Mouse (Mus musculus) lung, embryonic 15.5 days (tissue): ENCODE data around the gene B3glct. TPM values are rescaled to one million over a fixed set of nuclear protein-coding genes. Genes with fewer than 3 reads are reported as not detected.

Source experiments
- ATAC-seq: fragments of 200-750 bp; cut with Nextera tagmentation; 2 replicates; pipeline ENCODE4 v1.8.0; 2017; ENCODE audit warnings: moderate number of reproducible peaks, borderline replicate concordance; ENCODE audit not compliant: low FRiP score, low TSS enrichment; ENCODE audit errors: extremely low read depth
- H3K27ac ChIP-seq: fragments of 300-500 bp; sonication (generic); 2 replicates; pipeline ENCODE4 v1.5.1; 2015; ENCODE audit warnings: moderate library complexity, mild to moderate bottlenecking, inconsistent platforms
- H3K27me3 ChIP-seq: fragments of 300-500 bp; sonication (generic); 2 replicates; pipeline ENCODE4 v1.6.1; 2015; ENCODE audit warnings: inconsistent platforms
- H3K36me3 ChIP-seq: fragments of 300-500 bp; sonication (generic); 2 replicates; pipeline ENCODE4 v1.6.1; 2015; ENCODE audit warnings: inconsistent platforms
- H3K4me1 ChIP-seq: fragments of 300-500 bp; sonication (generic); 2 replicates; pipeline ENCODE4 v1.6.1; 2015; ENCODE audit warnings: inconsistent platforms
- H3K4me2 ChIP-seq: fragments of 300-500 bp; sonication (generic); 2 replicates; pipeline ENCODE4 v1.6.1; 2015; ENCODE audit warnings: inconsistent platforms, mild to moderate bottlenecking, moderate library complexity
- H3K4me3 ChIP-seq: fragments of 300-500 bp; sonication (generic); 2 replicates; pipeline ENCODE4 v1.5.1; 2015; ENCODE audit warnings: mild to moderate bottlenecking, inconsistent platforms
- H3K9ac ChIP-seq: fragments of 300-500 bp; sonication (generic); 2 replicates; pipeline ENCODE4 v1.6.1; 2015; ENCODE audit warnings: inconsistent platforms
- H3K9me3 ChIP-seq: fragments of 300-500 bp; sonication (generic); 2 replicates; pipeline ENCODE4 v1.6.1; 2016; ENCODE audit warnings: inconsistent platforms
- WGBS: fragments of 180-500 bp; shearing (Covaris S2); methylation state at CpG from one replicate; pipeline ENCODE4 v1.1.7; 2015; 5-methylcytosine and 5-hydroxymethylcytosine counted together
- polyA plus RNA-seq: library from polyadenylated mRNA; unstranded; fragments of >200 nt; fragmentation: Nextera tagmentation; extraction: Ambion mirVana; gene quantifications from 2 replicates; pipeline ENCODE4 v1.2.1, GENCODE M21; 2015

The B3glct gene
- polyA plus RNA-seq, 1 experiment from 2014 or later, result 16.2 TPM

DNA sequence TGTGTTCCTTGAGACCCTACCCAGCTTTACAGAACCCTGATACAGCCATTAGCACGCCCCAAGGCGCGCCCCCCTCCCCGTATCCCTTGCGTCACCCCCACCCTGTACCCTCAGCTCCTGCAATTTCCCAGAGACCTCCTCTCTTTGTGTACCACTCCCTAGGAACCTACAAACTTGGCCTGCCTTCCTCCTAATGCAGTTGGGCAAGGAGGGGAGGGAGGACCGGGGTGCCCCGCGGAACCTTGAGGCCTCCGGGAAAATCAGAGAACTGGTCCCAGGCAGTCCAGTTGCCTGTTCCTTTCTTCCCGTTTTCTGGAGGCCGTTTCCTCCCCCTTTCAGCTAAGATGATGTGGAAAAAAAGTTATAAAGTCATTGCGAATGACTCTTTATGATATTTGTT is 1.3 kb downstream of the B3glct start:
- Histone ChIP-seq H3K27me3 (no peaks in the 10 kb centered on the region), H3K27ac (no peak overlapping the region), H3K4me2 (peak overlapping the region; percentile 99), H3K36me3 (no peaks in the 10 kb centered on the region), H3K4me3 (peak overlapping the region; percentile 85), H3K9me3 (no peaks in the 10 kb centered on the region), H3K4me1 (peaks cover 12% of the 10 kb centered on the region), H3K9ac (peak overlapping the region; percentile 89; the same call in 1 of the 2 replicates)
- ATAC-seq, result no peak
- 9% methylated on average over 12 of the region's 12 CpGs for WGBS

DNA sequence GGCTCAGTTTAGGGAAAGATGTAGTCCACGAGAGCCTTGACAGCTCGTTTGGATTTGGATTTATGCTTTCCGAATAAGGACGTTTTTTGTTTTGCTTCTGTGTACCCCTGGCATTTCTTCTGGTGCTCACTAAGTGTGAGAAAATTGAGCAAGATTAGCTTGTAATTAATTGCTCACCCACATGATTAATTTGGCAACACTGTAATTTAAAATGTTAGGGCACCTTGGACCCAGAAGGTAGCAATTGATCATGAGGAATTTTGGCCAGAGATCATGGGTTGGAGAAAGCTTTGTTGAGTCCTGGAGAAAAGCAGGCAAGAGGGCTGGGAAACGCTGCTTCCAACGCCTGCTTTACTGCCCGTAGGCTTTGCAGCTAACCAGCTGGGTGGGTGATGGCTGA is 1.9 kb downstream of the B3glct start:
- Histone ChIP-seq H3K36me3 (no peaks in the 10 kb centered on the region), H3K4me2 (peak overlapping the region; percentile 99; the same call in 1 of the 2 replicates)
- 50% methylated on average over 7 of the region's 7 CpGs for WGBS

DNA sequence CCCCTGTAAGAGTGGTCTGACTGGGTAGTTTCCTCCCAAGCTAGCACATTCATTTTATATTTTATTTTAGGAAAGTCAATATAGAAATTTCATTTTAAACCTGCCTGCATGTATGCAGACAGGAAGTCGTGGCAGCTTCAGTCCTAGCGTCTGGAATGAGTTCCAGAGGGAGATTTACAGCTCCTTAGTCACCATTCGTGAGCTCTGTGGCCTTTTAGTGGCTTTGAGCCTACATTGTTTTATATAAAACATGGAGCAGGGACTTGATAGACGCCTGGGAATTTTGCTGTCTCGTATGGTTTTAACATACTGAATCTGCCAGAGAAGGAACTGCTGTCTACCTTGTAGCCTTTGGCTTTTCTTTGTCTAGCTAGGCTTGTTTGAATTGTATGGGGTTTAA is 2.9 kb downstream of the B3glct start:
- 63% methylated on average over 5 of the region's 5 CpGs for WGBS
- Histone ChIP-seq H3K9ac (no peak overlapping the region), H3K4me2 (no peak overlapping the region), H3K27ac (no peak overlapping the region), H3K36me3 (no peaks in the 10 kb centered on the region), H3K4me1 (peaks cover 12% of the 10 kb centered on the region), H3K4me3 (no peak overlapping the region), H3K9me3 (no peaks in the 10 kb centered on the region), H3K27me3 (no peaks in the 10 kb centered on the region)
- no peak for ATAC-seq

More for the DNA sequence above, 1.9 kb downstream of the B3glct start:
- H3K9ac ChIP-seq, result no peak overlapping the region
- H3K27me3 ChIP-seq, result no peaks in the 10 kb centered on the region
- no peak overlapping the region for H3K4me3 ChIP-seq
- ATAC-seq, result no peak
- no peaks in the 10 kb centered on the region for H3K9me3 ChIP-seq
- no peak overlapping the region for H3K27ac ChIP-seq
- peaks cover 12% of the 10 kb centered on the region for H3K4me1 ChIP-seq

DNA sequence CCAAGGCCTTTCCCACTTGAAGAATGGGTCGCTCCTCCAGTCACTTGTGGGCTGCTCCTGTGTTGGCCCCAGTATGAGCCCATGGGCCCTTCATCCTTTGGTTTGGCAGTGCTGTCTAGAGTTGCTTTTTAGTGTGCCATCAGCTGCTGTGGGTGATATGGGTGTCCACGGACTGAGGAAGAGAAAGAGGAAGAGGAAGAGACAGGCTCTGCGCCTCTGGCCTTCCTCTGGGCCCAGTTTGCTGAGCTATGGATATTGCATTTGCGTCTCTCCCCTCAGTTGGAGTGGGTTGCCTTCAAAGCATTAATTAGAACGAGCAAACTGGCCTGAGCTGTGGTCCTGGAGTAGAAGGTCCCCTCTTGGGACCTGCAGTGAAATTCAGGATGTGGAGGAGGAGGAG is 11.8 kb downstream of the B3glct start:
- H3K9ac ChIP-seq, result no peak overlapping the region
- H3K4me2 ChIP-seq, result no peak overlapping the region
- WGBS, result 67% methylated on average over 5 of the region's 5 CpGs
- H3K27ac ChIP-seq, result no peak overlapping the region
- no peak overlapping the region for H3K4me3 ChIP-seq
- ATAC-seq, result no peak
- no peaks in the 10 kb centered on the region for H3K9me3 ChIP-seq
- no peaks in the 10 kb centered on the region for H3K36me3 ChIP-seq
- H3K4me1 ChIP-seq, result no peaks in the 10 kb centered on the region
- H3K27me3 ChIP-seq, result no peaks in the 10 kb centered on the region

DNA sequence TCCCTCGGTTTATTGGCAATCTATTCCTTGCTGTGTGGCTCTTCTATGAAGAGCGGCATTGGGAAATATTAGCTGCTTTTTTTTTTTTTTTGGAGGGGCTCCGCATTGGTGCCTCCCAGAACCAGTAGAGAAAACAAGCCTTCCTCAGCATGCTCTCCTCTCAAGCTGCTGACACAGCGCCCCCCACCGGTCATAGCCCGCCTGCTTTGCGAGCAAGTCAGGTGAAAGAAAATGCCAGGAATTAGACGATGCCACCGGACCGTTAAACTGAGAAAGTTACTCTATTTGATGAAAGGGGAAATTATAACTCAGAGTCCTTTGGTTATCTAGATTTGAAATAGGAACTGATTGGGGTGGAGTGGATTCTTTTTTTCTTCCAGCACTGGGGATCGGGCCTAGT is 14.5 kb downstream of the B3glct start:
- Histone ChIP-seq H3K27ac (no peak overlapping the region), H3K36me3 (no peaks in the 10 kb centered on the region), H3K27me3 (no peaks in the 10 kb centered on the region), H3K9me3 (no peaks in the 10 kb centered on the region), H3K4me1 (no peaks in the 10 kb centered on the region), H3K4me3 (no peak overlapping the region), H3K4me2 (no peak overlapping the region), H3K9ac (no peak overlapping the region)
- WGBS, result 76% methylated on average over 11 of the region's 11 CpGs
- no peak for ATAC-seq

DNA sequence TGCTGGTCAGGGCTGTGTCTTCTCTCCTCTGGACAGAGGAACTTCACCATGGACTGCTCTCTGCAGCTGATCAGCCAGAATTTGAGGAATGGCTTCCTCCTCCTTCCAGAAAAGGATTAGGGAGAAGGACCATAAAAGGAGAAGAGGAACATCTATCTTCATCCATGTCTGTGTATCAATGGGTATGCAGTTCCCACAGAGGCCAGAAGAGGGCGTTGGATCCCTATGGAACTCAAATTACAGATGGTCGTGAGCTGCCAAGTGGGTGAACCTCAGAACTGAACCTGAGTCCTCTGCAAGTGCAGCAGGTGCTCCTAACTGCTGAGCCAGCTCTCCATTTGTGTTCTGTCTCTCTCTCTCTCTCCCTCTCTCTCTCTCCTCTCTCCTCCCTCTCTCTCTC is 15.2 kb downstream of the B3glct start:
- Histone ChIP-seq H3K36me3 (no peaks in the 10 kb centered on the region), H3K4me3 (no peak overlapping the region), H3K27ac (no peak overlapping the region), H3K4me2 (no peak overlapping the region), H3K9me3 (no peaks in the 10 kb centered on the region), H3K9ac (no peak overlapping the region), H3K27me3 (no peaks in the 10 kb centered on the region), H3K4me1 (no peaks in the 10 kb centered on the region)
- ATAC-seq, result no peak
- WGBS, result 68% methylated on average over 2 of the region's 2 CpGs

DNA sequence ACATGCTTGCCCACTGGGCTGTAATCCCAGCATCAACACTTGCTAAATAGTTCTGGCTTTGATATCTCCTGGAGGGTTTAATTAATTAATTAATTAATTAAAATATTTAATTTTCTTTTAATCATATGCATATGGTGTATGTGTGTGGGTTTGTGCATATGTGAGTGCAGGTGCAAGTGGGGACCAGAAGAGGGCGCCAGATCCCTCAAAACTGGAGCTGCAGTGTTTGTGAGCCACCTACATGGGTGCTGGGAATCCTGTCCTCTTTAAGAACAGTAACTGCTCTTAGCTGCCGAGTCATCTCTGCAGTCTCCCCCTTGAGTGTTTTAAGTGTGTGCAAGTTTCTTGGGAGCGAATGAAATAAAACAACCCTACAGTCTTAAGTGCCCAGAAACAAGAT is 15.9 kb downstream of the B3glct start:
- no peaks in the 10 kb centered on the region for H3K4me1 ChIP-seq
- ATAC-seq, result no peak
- no peak overlapping the region for H3K4me3 ChIP-seq
- WGBS, result 69% methylated on average over 3 of the region's 3 CpGs
- H3K27me3 ChIP-seq, result no peaks in the 10 kb centered on the region
- H3K4me2 ChIP-seq, result no peak overlapping the region
- H3K9me3 ChIP-seq, result no peaks in the 10 kb centered on the region
- no peak overlapping the region for H3K9ac ChIP-seq
- no peaks in the 10 kb centered on the region for H3K36me3 ChIP-seq
- H3K27ac ChIP-seq, result no peak overlapping the region

DNA sequence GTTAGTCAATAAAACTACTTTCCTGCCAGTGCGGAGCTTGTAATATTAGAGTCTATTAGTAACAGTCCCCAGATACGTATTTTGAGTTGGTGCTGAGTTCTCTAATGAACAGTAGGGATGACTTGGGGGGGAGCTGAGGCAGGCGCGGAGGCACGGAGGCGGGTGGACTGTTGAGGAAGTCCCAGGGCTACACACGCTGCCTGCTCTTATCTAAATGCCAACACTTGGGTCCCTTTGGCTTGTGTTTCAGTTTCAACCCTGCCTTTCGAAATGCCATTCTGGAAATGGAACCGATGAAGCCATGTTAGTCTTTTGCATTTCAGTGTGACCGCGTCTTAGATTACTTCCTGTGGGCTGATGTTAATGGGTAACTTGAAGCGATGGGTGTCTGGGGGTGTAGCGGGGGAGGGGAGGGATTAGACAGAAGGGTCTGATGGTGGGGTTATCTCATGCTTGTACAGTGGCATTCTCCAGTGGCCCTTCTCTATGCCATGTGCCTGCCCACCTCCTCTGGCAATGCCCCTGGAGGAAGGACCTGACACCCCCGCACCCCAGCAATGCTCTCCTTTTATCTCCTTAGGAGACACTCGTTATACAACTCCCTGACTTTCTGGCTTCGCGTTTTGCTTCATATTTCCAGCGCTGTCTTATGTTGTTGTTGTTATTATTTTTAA is 17.2 kb downstream of the B3glct start:
- Histone ChIP-seq H3K4me2 (no peak overlapping the region), H3K27me3 (no peaks in the 10 kb centered on the region), H3K4me1 (no peaks in the 10 kb centered on the region), H3K9ac (no peak overlapping the region), H3K9me3 (no peaks in the 10 kb centered on the region), H3K27ac (no peak overlapping the region), H3K4me3 (no peak overlapping the region), H3K36me3 (no peaks in the 10 kb centered on the region)
- no peak for ATAC-seq
- 81% methylated on average over 18 of the region's 18 CpGs for WGBS

DNA sequence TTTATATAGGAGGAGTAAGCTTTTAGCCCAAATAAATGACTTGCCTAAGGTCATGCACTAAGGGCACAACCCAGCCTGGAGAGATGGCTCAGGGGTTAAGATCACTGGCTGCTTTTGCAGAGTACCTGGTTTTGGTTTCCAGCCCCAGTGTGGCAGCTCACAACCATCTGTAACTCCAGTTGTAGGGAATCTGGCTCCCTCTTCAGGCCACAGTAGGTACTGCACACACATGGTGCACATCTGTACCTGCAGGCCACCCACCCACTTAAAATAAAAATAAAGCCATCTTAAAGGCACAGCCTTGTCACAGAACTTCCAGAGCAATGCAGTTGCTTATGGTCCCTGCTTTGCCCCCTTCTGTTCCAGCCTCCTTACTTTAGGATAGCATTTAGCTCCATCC is 24.7 kb downstream of the B3glct start:
- no peak for ATAC-seq
- no peak overlapping the region for H3K9ac ChIP-seq
- no peaks in the 10 kb centered on the region for H3K36me3 ChIP-seq
- no peak overlapping the region for H3K4me2 ChIP-seq
- no peaks in the 10 kb centered on the region for H3K4me1 ChIP-seq
- no peak overlapping the region for H3K4me3 ChIP-seq
- H3K9me3 ChIP-seq, result no peaks in the 10 kb centered on the region
- H3K27ac ChIP-seq, result no peak overlapping the region
- H3K27me3 ChIP-seq, result no peaks in the 10 kb centered on the region

DNA sequence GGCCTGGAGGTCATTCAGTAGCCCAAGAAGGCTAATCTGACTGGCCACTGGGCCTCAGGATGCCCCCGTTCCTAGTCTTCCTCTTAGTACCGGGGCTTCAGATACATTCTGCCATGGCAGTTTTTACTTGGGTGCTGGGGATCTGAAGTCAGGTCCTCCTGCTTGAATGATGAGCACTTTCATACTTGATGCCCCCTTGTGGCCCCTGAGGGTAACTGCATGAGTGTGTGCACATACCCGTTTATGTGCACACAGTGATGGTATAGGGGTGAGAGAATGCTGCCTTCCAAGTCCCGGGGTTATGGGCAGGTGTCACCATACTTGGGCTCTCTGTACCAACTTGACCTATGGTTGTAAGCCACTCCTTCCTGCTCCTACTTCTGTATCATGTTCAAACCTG is 33.5 kb downstream of the B3glct start:
- Histone ChIP-seq H3K9me3 (no peaks in the 10 kb centered on the region; the same call in 1 of the 2 replicates), H3K4me3 (no peak overlapping the region), H3K9ac (no peak overlapping the region), H3K27ac (no peak overlapping the region), H3K4me1 (no peaks in the 10 kb centered on the region), H3K36me3 (no peaks in the 10 kb centered on the region), H3K27me3 (no peaks in the 10 kb centered on the region), H3K4me2 (no peak overlapping the region)
- 91% methylated on average over 4 of the region's 4 CpGs for WGBS
- ATAC-seq, result no peak

DNA sequence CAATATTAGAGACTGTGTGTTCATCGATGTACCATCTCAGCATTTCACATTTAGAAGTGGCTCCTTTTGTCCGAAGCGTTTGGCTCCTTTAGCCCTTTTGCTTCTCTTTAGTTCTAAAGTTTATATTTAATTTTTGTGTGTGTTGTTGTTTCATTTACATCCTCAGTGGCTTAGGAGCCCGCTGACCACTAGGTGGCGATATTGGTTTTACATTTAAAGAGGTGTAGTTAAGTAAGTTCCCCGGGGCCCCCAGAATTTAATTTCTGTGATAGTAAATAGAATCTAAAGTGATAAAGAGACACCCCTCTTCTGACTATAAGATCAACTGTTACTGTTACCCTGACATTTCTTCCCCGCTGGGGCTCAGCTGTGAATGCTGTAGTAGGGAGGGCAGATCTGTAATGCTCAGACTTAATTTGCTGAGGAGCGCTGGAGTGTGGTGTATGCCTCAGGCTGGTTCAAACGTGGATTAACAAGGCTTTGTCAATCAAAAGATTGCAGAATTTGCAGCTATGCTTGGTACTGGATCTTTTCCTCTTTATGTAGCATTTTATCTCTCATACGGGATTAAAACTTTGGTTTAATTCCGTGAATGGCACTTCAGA is 35.2 kb downstream of the B3glct start:
- Histone ChIP-seq H3K36me3 (no peaks in the 10 kb centered on the region), H3K9ac (no peak overlapping the region), H3K27me3 (no peaks in the 10 kb centered on the region), H3K27ac (no peak overlapping the region), H3K9me3 (no peaks in the 10 kb centered on the region; the same call in 1 of the 2 replicates), H3K4me1 (no peaks in the 10 kb centered on the region), H3K4me2 (no peak overlapping the region), H3K4me3 (no peak overlapping the region)
- WGBS, result 47% methylated on average over 11 of the region's 11 CpGs
- ATAC-seq, result no peak

DNA sequence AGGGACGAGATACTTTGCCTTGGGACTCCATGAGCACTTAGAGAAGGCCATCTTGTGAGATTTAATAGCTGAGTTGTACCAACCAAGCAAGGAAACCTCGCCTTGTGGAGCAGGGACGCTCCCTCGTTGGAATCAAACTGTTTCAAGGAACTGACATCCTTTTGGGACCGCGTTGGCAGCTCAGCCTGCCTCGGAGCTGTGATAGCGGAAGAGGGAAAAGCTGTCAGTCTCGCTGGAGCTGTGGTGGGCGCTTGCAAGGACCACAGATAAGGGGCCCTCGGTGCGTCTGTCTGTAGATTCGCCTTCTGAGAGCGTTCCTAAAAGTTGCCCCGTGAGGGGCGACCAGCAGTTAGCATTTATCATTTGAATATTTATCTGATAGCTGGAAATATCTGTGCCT is 35.8 kb downstream of the B3glct start:
- H3K36me3 ChIP-seq, result no peaks in the 10 kb centered on the region
- no peaks in the 10 kb centered on the region for H3K27me3 ChIP-seq
- no peak overlapping the region for H3K9ac ChIP-seq
- 61% methylated on average over 16 of the region's 16 CpGs for WGBS
- H3K9me3 ChIP-seq, result no peaks in the 10 kb centered on the region; the same call in 1 of the 2 replicates
- H3K4me1 ChIP-seq, result no peaks in the 10 kb centered on the region
- H3K4me2 ChIP-seq, result no peak overlapping the region
- no peak overlapping the region for H3K27ac ChIP-seq
- H3K4me3 ChIP-seq, result no peak overlapping the region
- ATAC-seq, result no peak
